Mouse (Mus musculus) midbrain, embryonic 10.5 days (tissue): ENCODE measurements around the gene Ccr1. TPM values are rescaled to one million over a fixed set of nuclear protein-coding genes. Genes with fewer than 3 reads are reported as not detected.
"Not testable (repeated sequence)": the region's sequence is repeated elsewhere in the genome, so short reads cannot be mapped to it uniquely, and the experiment has no call there.

ENCODE experiments used
- DNase-seq: peaks from one replicate; pipeline ENCODE4 v3.0.0-alpha.2; 2017; ENCODE audit warnings: low spot score
- H3K27ac ChIP-seq: fragments of 300-500 bp; sonication (generic); replicated peaks from 2 replicates; pipeline ENCODE4 v1.5.1; 2016; ENCODE audit warnings: mild to moderate bottlenecking
- H3K27me3 ChIP-seq: fragments of 300-500 bp; sonication (generic); 2 replicates; pipeline ENCODE4 v1.6.1; 2016; ENCODE audit warnings: low read depth, mild to moderate bottlenecking; ENCODE audit not compliant: poor library complexity, severe bottlenecking
- H3K36me3 ChIP-seq: fragments of 300-500 bp; sonication (generic); 2 replicates; pipeline ENCODE4 v1.6.1; 2016; ENCODE audit warnings: mild to moderate bottlenecking, moderate library complexity
- H3K4me1 ChIP-seq: fragments of 300-500 bp; sonication (generic); 2 replicates; pipeline ENCODE4 v1.6.1; 2016
- H3K4me3 ChIP-seq: fragments of 300-500 bp; sonication (generic); 2 replicates; pipeline ENCODE4 v1.5.1; 2016; ENCODE audit warnings: mild to moderate bottlenecking, moderate library complexity
- H3K9me3 ChIP-seq: fragments of 300-500 bp; sonication (generic); replicated peaks from 2 replicates; pipeline ENCODE4 v1.6.1; 2016; ENCODE audit warnings: mild to moderate bottlenecking
- WGBS: fragments of 180-500 bp; shearing (Covaris S2); methylation state at CpG from one replicate; pipeline ENCODE4 v1.1.7; 2016; 5-methylcytosine and 5-hydroxymethylcytosine counted together
- polyA plus RNA-seq: library from polyadenylated mRNA; unstranded; fragments of >200 nt; fragmentation: Nextera tagmentation; extraction: Ambion mirVana; gene quantifications from 2 replicates; pipeline ENCODE4 v1.2.1, GENCODE M21; 2016

Gene Ccr1
- polyA plus RNA-seq, 1 experiment from 2014 or later = 0.98 TPM

GRCm38 (mm10) chr9:123980858-123981475 lies 12.5 kb upstream of the Ccr1 start:
- H3K27me3 ChIP-seq = not testable (repeated sequence)
- WGBS = no CpG with 5 or more reads among the region's 3 CpGs

DNA sequence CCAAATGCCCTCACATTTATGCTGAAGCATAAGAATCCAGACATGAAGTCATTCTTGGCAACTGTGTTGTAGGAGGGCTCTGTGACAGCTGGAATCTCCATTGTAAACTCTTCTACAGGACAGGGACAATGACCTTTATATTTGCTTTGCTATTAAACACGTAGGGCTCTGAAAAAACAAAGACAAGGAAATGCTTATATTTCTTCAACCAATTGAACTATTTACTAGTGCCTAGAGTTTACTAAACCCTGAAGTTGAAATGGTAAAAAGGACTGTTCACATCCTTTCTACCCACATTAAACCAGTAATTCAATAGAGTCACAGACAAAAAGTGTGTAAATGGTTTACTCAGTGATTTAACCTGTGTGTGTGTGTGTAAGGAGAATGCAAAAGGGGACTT lies 9.8 kb upstream of the Ccr1 start, which contains the start of gene Ccr1l1:
TSS of gene Ccr1l1 (minus strand) at position 101 of the 400 bp plus-strand sequence.
- Histone ChIP-seq H3K27me3 (no peaks in the 10 kb centered on the region), H3K9me3 (no peaks in the 10 kb centered on the region), H3K4me1 (no peaks in the 10 kb centered on the region), H3K36me3 (no peaks in the 10 kb centered on the region), H3K4me3 (no peak within 1 kb of the TSS), H3K27ac (no peak within 1 kb of the TSS)
- 80% methylated on average over 1 of the region's 1 CpGs for WGBS
- no peak for DNase-seq

More at GRCm38 (mm10) chr9:123980858-123981475, 12.5 kb upstream of the Ccr1 start:
- H3K9me3 ChIP-seq, H3K4me1 ChIP-seq, H3K4me3 ChIP-seq, DNase-seq, H3K27ac ChIP-seq, H3K36me3 ChIP-seq: not testable (repeated sequence)

GRCm38 (mm10) chr9:123976876-123977663 lies 8.6 kb upstream of the Ccr1 start:
- DNase-seq = no peak
- Histone ChIP-seq H3K4me3 (no peak overlapping the region), H3K9me3 (no peaks in the 10 kb centered on the region), H3K27ac (no peak overlapping the region), H3K27me3 (no peaks in the 10 kb centered on the region), H3K4me1 (no peaks in the 10 kb centered on the region), H3K36me3 (no peaks in the 10 kb centered on the region)
- 84% methylated on average over 9 of the region's 9 CpGs for WGBS

DNA sequence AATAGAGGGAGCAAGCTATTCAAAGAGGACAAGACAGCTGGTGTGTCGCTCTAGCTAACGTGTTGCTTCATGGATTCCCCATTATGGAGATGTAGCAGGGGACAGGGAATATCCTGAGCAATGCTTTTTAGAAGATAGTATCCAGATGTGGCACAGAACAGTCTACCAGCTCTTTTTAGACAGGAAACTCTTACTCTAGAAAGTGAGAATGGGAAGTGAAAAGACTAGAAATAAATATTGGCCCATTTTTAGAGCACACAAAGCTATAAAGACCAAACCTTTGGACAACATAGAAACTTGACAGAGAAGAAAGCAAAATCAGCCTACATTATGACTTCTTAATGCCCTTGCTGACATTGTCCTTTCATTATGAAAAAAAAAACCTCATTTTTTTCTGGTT lies 7.1 kb upstream of the Ccr1 start:
- no peak overlapping the region for H3K4me3 ChIP-seq
- H3K36me3 ChIP-seq = no peaks in the 10 kb centered on the region
- H3K4me1 ChIP-seq = no peaks in the 10 kb centered on the region
- no peak overlapping the region for H3K27ac ChIP-seq
- no peaks in the 10 kb centered on the region for H3K9me3 ChIP-seq
- H3K27me3 ChIP-seq = no peaks in the 10 kb centered on the region
- no peak for DNase-seq
- 81% methylated on average over 2 of the region's 2 CpGs for WGBS

DNA sequence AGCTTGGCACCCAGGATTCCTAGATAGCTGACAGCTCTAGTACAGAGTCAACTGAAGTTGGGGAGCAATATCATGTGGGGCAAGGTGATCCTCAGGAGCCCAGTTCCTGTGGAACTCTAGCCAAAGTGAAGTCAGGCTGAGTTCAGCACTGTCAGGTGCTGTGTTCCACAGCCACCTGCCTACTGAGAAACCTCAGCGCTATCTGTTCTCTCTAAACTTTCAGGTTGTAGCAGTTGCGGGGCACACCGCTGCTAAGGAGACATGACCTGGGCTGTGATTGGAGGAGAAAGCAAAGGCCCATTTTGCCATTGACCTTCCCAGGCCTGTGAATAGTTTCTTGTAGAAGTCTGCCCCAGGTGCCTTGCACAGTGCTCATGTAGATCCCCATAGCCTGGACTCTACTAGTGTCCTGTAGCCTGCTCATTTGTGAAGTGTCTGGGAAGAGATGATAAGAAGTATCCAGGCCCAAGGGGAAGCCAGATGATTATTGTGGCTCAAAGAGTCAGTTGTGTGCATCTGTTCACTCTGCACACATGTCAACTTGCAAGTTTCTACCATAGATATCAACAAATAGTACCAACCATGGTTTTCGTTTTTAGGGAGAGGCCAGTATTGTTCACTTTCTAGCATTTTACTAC lies 1.5 kb downstream of the Ccr1 start:
- H3K9me3 ChIP-seq, H3K36me3 ChIP-seq, H3K27me3 ChIP-seq, H3K4me1 ChIP-seq, H3K27ac ChIP-seq, H3K4me3 ChIP-seq, DNase-seq: not testable (repeated sequence)
- WGBS = 90% methylated on average over 1 of the region's 4 CpGs

GRCm38 (mm10) chr9:123964776-123965175 lies 3.7 kb downstream of the Ccr1 start:
- WGBS = 84% methylated on average over 3 of the region's 3 CpGs
- Histone ChIP-seq H3K27ac (no peak overlapping the region), H3K36me3 (no peaks in the 10 kb centered on the region), H3K27me3 (no peaks in the 10 kb centered on the region), H3K4me1 (no peaks in the 10 kb centered on the region), H3K4me3 (no peak overlapping the region), H3K9me3 (no peaks in the 10 kb centered on the region)
- no peak for DNase-seq

DNA sequence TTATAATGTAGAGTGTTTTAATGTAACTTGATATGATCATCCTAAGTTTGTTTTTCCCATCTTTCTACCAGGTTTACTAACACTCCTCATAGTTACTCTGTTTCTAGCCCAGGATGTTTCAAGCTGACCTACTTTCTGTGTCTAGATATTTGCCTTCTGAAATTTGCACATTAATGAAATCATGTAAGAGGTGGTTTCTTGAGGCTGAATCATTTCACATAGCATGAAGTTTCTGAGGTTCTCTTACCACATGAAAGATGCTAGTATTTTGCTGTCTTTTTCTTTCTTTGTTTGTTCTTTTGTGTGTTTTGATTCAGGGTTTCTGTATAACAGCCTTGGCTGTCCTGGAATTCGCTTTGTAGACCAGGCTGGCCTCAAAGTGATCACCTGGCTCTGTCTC lies 8.3 kb downstream of the Ccr1 start:
- Histone ChIP-seq H3K9me3 (no peaks in the 10 kb centered on the region), H3K27ac (no peak overlapping the region), H3K36me3 (no peaks in the 10 kb centered on the region), H3K27me3 (no peaks in the 10 kb centered on the region), H3K4me3 (no peak overlapping the region), H3K4me1 (no peaks in the 10 kb centered on the region)
- DNase-seq = no peak
- 80% methylated on average over 1 of the region's 1 CpGs for WGBS

DNA sequence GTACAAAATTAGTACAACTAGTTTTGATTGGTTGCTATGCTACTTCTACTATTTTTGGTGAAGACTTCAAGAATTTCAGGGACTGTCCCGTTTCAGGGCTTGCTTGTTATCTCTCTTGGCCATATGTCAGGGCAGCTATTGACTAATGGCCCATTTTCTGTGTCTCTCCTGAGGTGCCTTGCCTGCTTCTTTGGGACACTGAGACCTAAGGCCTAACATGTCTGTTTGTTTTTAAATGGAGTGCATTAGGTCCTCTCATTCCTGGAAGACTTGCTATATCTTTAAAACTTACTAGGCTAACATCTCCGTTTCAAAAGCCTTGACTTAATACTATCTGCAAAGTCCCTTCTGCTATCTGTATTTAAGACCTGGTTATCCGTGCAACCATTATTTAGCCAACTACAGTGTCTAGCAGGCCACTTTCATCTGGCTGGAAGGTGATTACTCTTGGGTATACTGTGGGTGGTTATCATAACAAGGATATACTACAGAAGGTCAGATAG lies 10.5 kb downstream of the Ccr1 start:
- 77% methylated on average over 3 of the region's 3 CpGs for WGBS
- DNase-seq = no peak
- Histone ChIP-seq H3K9me3 (no peaks in the 10 kb centered on the region), H3K27me3 (no peaks in the 10 kb centered on the region), H3K36me3 (no peaks in the 10 kb centered on the region), H3K4me3 (no peak overlapping the region), H3K27ac (no peak overlapping the region), H3K4me1 (no peaks in the 10 kb centered on the region)

DNA sequence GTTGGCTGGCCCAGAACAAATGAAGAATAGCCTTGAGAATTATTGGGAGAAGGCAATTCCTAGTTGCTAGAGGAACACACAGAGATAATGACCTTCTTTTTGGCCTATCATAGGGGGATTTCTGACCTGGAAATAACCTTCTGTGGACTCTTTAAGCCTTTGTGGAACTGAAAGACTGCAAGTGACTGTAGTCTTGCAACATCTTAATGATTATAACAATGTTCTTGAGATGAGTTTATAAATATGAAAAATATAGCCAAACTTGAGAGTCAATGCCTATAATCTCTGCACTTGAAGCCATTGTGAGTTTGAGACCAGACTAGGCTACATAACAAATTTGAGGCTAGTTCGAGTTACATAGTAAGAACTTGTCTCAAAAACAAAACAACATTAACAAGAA lies 11.6 kb downstream of the Ccr1 start:
- 90% methylated on average over 1 of the region's 1 CpGs for WGBS
- H3K27me3 ChIP-seq = no peaks in the 10 kb centered on the region

DNA sequence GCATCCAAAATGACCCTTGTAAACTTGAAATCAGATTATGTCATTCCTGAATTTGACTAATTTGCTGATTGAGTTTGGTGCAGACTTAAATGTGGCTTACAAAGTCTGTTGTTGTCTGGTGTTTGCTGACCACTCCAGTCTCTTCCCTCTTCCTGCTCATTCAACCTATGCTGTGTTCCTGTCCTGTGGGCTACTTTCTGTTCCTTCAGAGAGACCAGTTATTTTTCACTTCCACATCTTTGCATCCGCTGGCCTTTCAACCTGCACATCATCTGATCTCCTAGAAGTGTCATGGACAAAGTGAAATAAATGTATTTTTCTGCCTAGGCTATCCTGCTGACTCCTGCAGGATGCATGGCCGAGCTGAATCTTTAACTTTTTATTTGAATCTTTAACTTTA lies 14.9 kb downstream of the Ccr1 start:
- Histone ChIP-seq H3K4me3 (no peak overlapping the region), H3K27me3 (no peaks in the 10 kb centered on the region), H3K27ac (no peak overlapping the region), H3K9me3 (no peaks in the 10 kb centered on the region), H3K4me1 (no peaks in the 10 kb centered on the region), H3K36me3 (no peaks in the 10 kb centered on the region)
- 83% methylated on average over 2 of the region's 2 CpGs for WGBS
- DNase-seq = no peak

More for the DNA sequence above, 11.6 kb downstream of the Ccr1 start:
- Histone ChIP-seq H3K4me3 (no peak overlapping the region), H3K36me3 (no peaks in the 10 kb centered on the region), H3K4me1 (no peaks in the 10 kb centered on the region), H3K27ac (no peak overlapping the region), H3K9me3 (no peaks in the 10 kb centered on the region)
- DNase-seq = no peak

DNA sequence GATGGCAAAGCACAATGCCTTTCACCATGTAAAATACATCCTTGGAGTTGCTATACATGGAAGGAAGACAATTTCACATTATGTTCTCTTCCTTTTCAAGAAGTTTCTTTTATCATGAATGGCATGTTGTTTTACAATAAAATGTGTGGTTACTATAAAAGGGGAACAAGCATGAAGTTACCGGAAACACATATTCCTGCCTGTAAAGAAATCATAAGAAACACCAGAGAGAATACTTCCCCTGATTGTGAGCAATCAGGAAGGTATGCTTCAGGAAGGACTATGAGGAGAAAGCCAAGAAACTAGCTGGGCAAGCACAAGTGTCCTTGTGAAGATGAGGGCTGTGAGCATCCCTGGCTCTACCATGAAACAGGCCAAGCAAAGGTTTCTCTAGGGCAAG lies 17.3 kb downstream of the Ccr1 start:
- H3K36me3 ChIP-seq = no peaks in the 10 kb centered on the region
- H3K4me3 ChIP-seq = no peak overlapping the region
- no peak overlapping the region for H3K27ac ChIP-seq
- no peaks in the 10 kb centered on the region for H3K27me3 ChIP-seq
- DNase-seq = no peak
- H3K9me3 ChIP-seq = no peaks in the 10 kb centered on the region
- H3K4me1 ChIP-seq = no peaks in the 10 kb centered on the region
- 93% methylated on average over 1 of the region's 1 CpGs for WGBS

GRCm38 (mm10) chr9:123949432-123949831 lies 19.1 kb downstream of the Ccr1 start:
- Histone ChIP-seq H3K4me1 (no peaks in the 10 kb centered on the region), H3K9me3 (no peaks in the 10 kb centered on the region), H3K4me3 (no peak overlapping the region), H3K36me3 (no peaks in the 10 kb centered on the region), H3K27ac (no peak overlapping the region), H3K27me3 (no peaks in the 10 kb centered on the region)
- DNase-seq = no peak
- 81% methylated on average over 2 of the region's 2 CpGs for WGBS

GRCm38 (mm10) chr9:123947815-123948214 lies 20.7 kb downstream of the Ccr1 start:
- no peaks in the 10 kb centered on the region for H3K36me3 ChIP-seq
- DNase-seq = no peak
- no peaks in the 10 kb centered on the region for H3K9me3 ChIP-seq
- H3K4me1 ChIP-seq = no peaks in the 10 kb centered on the region
- 78% methylated on average over 1 of the region's 1 CpGs for WGBS
- H3K4me3 ChIP-seq = no peak overlapping the region
- no peak overlapping the region for H3K27ac ChIP-seq
- H3K27me3 ChIP-seq = no peaks in the 10 kb centered on the region
